Mouse (Mus musculus): Measurements from ENCODE around the gene Nod2.

DNA sequence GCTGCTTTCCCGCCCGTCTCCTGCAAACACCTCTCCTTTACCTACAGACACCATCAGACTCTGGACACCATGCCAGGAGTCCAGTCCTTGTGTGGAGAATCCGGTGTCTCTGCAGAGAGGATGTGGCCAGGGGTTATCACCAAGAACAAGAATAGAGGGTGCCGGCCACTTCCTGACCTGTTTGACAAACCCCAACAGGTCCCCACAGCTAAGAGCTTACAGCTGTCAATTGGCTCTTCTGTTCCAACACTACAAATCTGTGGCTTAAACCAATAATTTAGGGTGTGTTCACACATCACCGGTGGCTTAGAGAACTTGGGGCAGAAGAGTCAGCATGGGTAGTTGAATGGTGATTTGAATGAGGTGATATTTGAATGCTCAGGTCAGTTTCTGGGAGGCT lies 28.5 kb upstream of the Nod2 start:
- TF ChIP-seq CTCF (IDR thresholded peaks at IDR 0.05 in 2 of 3, conservative IDR thresholded peaks at IDR 0.05 in 1 of 3; ENCODE audit: control insufficient read depth in 1 of 3, insufficient read depth in 1 of 3, low read depth in 2 of 3, low read length in 3 of 3, poor library complexity in 1 of 3, severe bottlenecking in 1 of 3) (no peak), USF1 (IDR thresholded peaks at IDR 0.05; ENCODE audit: low read depth, low read length) (no peak), ELF1 (IDR thresholded peaks at IDR 0.05; ENCODE audit: low read depth, low read length) (no peak)
